Mouse (Mus musculus) layer of hippocampus, adult 11-12 months (tissue): ENCODE measurements around the gene Klf13.
A peak's percentile ranks its signal among the peaks of the same experiment; 100 is the strongest.

Source experiments
- DNase-seq: peaks from one replicate; pipeline ENCODE4 v3.0.0; 2022; ENCODE audit warnings: low spot score

The Klf13 gene

GRCm38 (mm10) chr7:63949176-63949575 is 10.5 kb upstream of the Klf13 start:
- no peak for DNase-seq

- no peak for DNase-seq
These were observed 9.1 kb upstream of the Klf13 start for GRCm38 (mm10) chr7:63947514-63948487.

GRCm38 (mm10) chr7:63943946-63944345 is 5.2 kb upstream of the Klf13 start:
- DNase-seq, result no peak

GRCm38 (mm10) chr7:63941501-63941900 is 2.8 kb upstream of the Klf13 start:
- no peak for DNase-seq

DNA sequence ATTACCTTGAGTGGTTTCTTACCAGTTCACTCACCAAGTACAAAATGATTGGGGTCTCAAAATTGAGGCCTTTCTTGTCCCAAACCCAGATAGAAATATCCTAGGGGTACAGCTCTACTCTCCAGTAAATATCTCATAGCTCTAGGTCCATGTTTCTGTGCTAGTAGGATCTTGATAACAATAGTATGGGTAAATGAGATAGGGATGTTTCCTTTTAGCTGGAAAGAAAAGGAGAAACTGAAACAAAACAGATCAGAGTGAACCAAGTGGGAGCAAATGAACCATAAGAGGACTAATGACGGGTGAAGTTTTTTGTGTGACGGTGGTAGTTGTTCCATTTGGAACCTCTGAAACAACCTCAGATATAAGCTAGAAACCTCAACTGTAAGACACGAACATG is 2.3 kb upstream of the Klf13 start:
- no peak for DNase-seq

GRCm38 (mm10) chr7:63940321-63940720 is 1.6 kb upstream of the Klf13 start:
- no peak for DNase-seq

GRCm38 (mm10) chr7:63939397-63939951 is 759 bp upstream of the Klf13 start:
- DNase-seq, result peak; percentile 80

DNA sequence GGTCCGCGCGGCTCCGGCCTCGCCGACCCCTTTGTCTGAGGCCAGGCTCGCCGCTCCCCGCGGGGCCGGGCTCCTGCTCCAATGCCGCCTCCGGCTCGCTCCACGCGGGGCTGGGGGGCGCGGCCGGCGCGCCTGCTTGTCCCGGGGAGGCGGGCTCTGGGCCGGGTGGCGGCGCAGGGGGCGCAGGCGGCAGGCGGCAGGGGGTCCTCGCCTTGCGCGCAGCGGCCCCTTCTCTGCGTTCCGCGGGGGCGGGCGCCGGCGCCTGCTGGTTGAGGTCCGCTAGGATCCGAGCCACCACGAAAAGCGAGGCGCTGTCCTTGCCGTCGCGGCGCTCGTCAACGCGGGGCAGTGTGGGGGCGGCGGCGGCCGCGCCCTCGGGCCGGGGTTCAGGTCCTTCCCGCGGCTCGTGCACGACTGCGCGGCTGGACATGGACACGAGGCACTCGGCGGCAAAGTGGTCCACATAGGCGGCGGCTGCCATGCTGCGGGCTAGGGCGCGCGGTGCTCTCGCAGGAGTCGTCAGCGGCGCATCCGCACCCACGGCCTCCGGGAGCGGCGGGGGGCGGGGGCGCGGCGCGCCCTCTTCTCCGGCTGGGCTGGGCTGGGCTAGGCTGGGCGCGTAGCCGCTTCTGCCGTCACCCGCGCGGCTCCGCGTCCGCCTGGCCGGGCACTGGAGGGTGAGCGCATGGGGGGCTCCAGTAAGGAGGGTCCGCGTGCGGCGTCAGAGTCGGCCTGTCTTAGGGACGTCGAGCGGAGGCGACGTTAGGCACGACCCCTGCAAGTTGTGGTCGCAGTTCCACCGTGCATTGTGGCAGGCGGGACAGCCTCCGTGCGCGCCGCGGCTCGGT is 425 bp downstream of the Klf13 start:
- DNase-seq, result no peak

GRCm38 (mm10) chr7:63937236-63938065 is 1.3 kb downstream of the Klf13 start:
- DNase-seq, result peak; percentile 75

- DNase-seq, result no peak
These were observed 1.8 kb downstream of the Klf13 start for GRCm38 (mm10) chr7:63936986-63937235.

- peak; percentile 83 for DNase-seq
These were observed 2.3 kb downstream of the Klf13 start for GRCm38 (mm10) chr7:63936188-63936985.

GRCm38 (mm10) chr7:63935809-63936187 is 2.9 kb downstream of the Klf13 start:
- no peak for DNase-seq

GRCm38 (mm10) chr7:63934530-63934929 is 4.2 kb downstream of the Klf13 start:
- no peak for DNase-seq

GRCm38 (mm10) chr7:63933905-63934304 is 4.8 kb downstream of the Klf13 start:
- DNase-seq, result no peak

DNA sequence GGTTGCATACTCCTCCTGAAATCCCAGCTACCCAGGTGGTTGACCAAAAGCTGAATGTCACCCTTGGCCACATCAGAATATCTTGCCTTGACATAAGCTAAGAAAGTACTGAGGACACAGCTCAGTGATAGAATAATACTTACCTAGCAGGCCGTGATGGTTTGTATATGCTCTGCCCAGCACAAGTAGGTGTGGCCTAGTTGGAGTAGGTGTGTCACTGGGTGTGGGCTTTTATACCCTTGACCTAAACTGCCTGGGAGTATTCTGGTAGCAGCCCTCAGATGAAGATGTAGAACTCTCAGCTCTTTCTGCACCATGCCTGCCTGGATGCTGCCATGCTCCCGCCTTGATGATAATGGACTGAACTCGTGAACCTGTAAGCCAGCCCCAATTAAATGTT is 6.3 kb downstream of the Klf13 start:
- no peak for DNase-seq

GRCm38 (mm10) chr7:63930766-63931165 is 7.9 kb downstream of the Klf13 start:
- no peak for DNase-seq

GRCm38 (mm10) chr7:63930132-63930531 is 8.6 kb downstream of the Klf13 start:
- DNase-seq, result no peak

GRCm38 (mm10) chr7:63929080-63929479 is 9.6 kb downstream of the Klf13 start:
- DNase-seq, result no peak

GRCm38 (mm10) chr7:63927121-63927520 is 11.6 kb downstream of the Klf13 start:
- no peak for DNase-seq

- no peak for DNase-seq
These were observed 12.2 kb downstream of the Klf13 start for GRCm38 (mm10) chr7:63926492-63926891.
